Mouse (Mus musculus) intestine, embryonic 16.5 days (tissue): ENCODE data around the gene Sgpp2. TPM values are rescaled to one million over a fixed set of nuclear protein-coding genes. Genes with fewer than 3 reads are reported as not detected.

ENCODE experiments used
- ATAC-seq: fragments of 200-750 bp; cut with Nextera tagmentation; 2 replicates; pipeline ENCODE4 v1.8.0; 2017; ENCODE audit warnings: moderate TSS enrichment, moderate library complexity
- H3K27ac ChIP-seq: fragments of 300-500 bp; sonication (generic); 2 replicates; pipeline ENCODE4 v1.5.1; 2014; ENCODE audit warnings: mild to moderate bottlenecking, low read length
- H3K27me3 ChIP-seq: fragments of 300-500 bp; sonication (generic); replicated peaks from 2 replicates; pipeline ENCODE4 v1.6.1; 2014; ENCODE audit warnings: low read length, control low read depth, mixed read lengths; ENCODE audit not compliant: control insufficient read depth, insufficient read depth
- H3K36me3 ChIP-seq: fragments of 300-500 bp; sonication (generic); 2 replicates; pipeline ENCODE4 v1.6.1; 2014; ENCODE audit warnings: low read length, control low read depth; ENCODE audit not compliant: control insufficient read depth, insufficient read depth
- H3K4me1 ChIP-seq: fragments of 300-500 bp; sonication (generic); 2 replicates; pipeline ENCODE4 v1.6.1; 2014; ENCODE audit warnings: low read length, control low read depth, mixed read lengths; ENCODE audit not compliant: control insufficient read depth, insufficient read depth
- H3K4me2 ChIP-seq: fragments of 300-500 bp; sonication (generic); 2 replicates; pipeline ENCODE4 v1.6.1; 2014; ENCODE audit warnings: low read depth, low read length, control low read depth
- H3K4me3 ChIP-seq: fragments of 300-500 bp; sonication (generic); 2 replicates; pipeline ENCODE4 v1.5.1; 2014; ENCODE audit warnings: mild to moderate bottlenecking, low read length
- H3K9ac ChIP-seq: fragments of 300-500 bp; sonication (generic); 2 replicates; pipeline ENCODE4 v1.6.1; 2014; ENCODE audit warnings: low read depth, low read length
- H3K9me3 ChIP-seq: fragments of 300-500 bp; sonication (generic); 2 replicates; pipeline ENCODE4 v1.6.1; 2016; ENCODE audit warnings: low read length, control low read depth; ENCODE audit not compliant: control insufficient read depth
- WGBS: fragments of 180-500 bp; shearing (Covaris S2); extraction: QIAGEN DNeasy Blood & Tissue Kit; methylation state at CpG from one replicate; pipeline ENCODE4 v1.1.7; 2014; 5-methylcytosine and 5-hydroxymethylcytosine counted together
- polyA plus RNA-seq: library from polyadenylated mRNA; unstranded; fragments of >200 nt; fragmentation: Nextera tagmentation; extraction: Ambion mirVana; gene quantifications from 2 replicates; pipeline ENCODE4 v1.2.1, GENCODE M21; 2015

Sgpp2 gene
- polyA plus RNA-seq, 1 experiment from 2014 or later = 46.4 TPM

DNA sequence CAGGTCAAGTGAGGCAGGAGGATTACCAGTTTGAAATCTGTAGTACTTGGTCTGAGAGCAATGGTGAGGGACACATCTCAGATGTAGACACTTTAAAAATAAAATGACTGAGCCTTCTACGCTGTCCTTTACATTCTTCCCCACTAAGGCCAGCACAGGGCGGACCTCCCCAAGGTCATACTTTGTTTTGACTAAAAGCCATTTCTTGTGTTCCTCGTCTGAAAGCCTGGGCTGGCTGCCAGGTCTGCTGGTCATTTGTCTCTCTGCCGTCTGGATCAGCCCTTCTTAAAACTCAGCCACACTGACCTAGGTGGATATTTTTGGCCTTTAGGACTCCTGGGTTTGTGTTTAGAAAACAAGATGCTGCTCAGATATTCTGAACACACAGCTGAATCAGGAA lies 45.0 kb downstream of the Sgpp2 start:
- H3K4me1 ChIP-seq = peaks cover 13% of the 10 kb centered on the region
- WGBS = 28% methylated on average over 4 of the region's 4 CpGs
- no peaks in the 10 kb centered on the region for H3K36me3 ChIP-seq
- ATAC-seq = 0 out of 2 replicates have a peak, but pooled peaks have one; percentile 14
- no peaks in the 10 kb centered on the region for H3K9me3 ChIP-seq
- H3K4me3 ChIP-seq = no peak overlapping the region
- no peaks in the 10 kb centered on the region for H3K27me3 ChIP-seq
- H3K9ac ChIP-seq = no peak overlapping the region
- H3K27ac ChIP-seq = no peak overlapping the region
- H3K4me2 ChIP-seq = no peak overlapping the region

DNA sequence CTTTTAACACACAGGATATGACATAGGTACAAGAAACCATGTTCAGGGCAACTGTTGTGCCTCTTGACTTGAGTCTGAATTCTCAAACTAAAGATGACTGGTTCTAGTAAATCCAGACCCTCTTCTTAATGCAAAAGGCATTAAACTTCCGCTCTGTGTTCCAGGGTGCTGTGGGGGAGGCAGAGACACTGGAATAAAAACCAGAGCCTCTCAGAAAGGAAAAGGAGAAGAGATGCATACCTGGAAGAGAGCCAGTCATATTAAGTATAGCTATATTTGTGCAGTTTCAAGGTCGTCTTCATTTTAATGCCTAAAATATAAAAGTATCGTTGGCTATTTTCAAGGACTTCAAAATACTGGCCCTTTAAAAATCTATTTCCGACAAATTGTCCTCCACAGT lies 47.3 kb downstream of the Sgpp2 start:
- 51% methylated on average over 4 of the region's 4 CpGs for WGBS
- no peak overlapping the region for H3K9ac ChIP-seq

DNA sequence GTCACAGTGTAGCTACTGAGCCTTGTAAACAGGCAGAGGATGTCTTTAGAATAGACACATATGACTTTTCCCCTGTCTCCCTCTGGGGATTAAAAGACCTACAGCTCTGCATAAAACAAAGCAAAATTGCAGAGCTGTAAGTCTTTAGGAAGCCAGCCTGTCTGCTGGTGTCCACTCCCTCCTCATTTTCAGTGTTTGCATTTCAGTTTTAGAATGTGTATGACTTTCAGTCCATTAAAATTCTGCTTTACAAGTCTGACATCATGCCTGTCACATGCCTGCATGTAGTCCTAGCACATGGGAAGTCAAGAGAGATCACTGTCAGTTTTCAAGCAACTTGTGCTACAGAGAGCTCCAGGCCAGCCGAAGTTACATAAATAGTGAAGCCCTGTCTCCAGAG lies 47.7 kb downstream of the Sgpp2 start:
- Histone ChIP-seq H3K9me3 (no peaks in the 10 kb centered on the region), H3K4me2 (no peak overlapping the region), H3K4me1 (peaks cover 9% of the 10 kb centered on the region), H3K4me3 (no peak overlapping the region), H3K36me3 (no peaks in the 10 kb centered on the region), H3K27me3 (no peaks in the 10 kb centered on the region), H3K9ac (no peak overlapping the region), H3K27ac (no peak overlapping the region)
- ATAC-seq = no peak
- 72% methylated on average over 1 of the region's 1 CpGs for WGBS

More for the DNA sequence above, 47.3 kb downstream of the Sgpp2 start:
- ATAC-seq = no peak
- H3K27me3 ChIP-seq = no peaks in the 10 kb centered on the region
- no peaks in the 10 kb centered on the region for H3K9me3 ChIP-seq
- H3K4me2 ChIP-seq = no peak overlapping the region
- H3K4me3 ChIP-seq = no peak overlapping the region
- no peaks in the 10 kb centered on the region for H3K36me3 ChIP-seq
- H3K27ac ChIP-seq = no peak overlapping the region
- H3K4me1 ChIP-seq = peaks cover 13% of the 10 kb centered on the region

GRCm38 (mm10) chr1:78363965-78364889 lies 54.1 kb downstream of the Sgpp2 start:
- Histone ChIP-seq H3K36me3 (no peaks in the 10 kb centered on the region), H3K9me3 (no peaks in the 10 kb centered on the region), H3K4me1 (0 out of 2 replicates have a peak, but pooled peaks cover 4% of the 10 kb centered on the region), H3K27ac (no peak overlapping the region), H3K4me2 (no peak overlapping the region), H3K9ac (no peak overlapping the region), H3K4me3 (no peak overlapping the region), H3K27me3 (no peaks in the 10 kb centered on the region)
- 51% methylated on average over 13 of the region's 13 CpGs for WGBS
- peak; percentile 57 for ATAC-seq

- Histone ChIP-seq H3K9me3 (no peaks in the 10 kb centered on the region), H3K27ac (no peak overlapping the region), H3K4me3 (no peak overlapping the region), H3K27me3 (no peaks in the 10 kb centered on the region), H3K4me2 (no peak overlapping the region), H3K4me1 (peaks cover 9% of the 10 kb centered on the region; the same call in 1 of the 2 replicates), H3K9ac (no peak overlapping the region), H3K36me3 (no peaks in the 10 kb centered on the region)
- ATAC-seq = no peak
- WGBS = 73% methylated on average over 5 of the region's 5 CpGs
Observed at GRCm38 (mm10) chr1:78367806-78368205, 57.7 kb downstream of the Sgpp2 start.

DNA sequence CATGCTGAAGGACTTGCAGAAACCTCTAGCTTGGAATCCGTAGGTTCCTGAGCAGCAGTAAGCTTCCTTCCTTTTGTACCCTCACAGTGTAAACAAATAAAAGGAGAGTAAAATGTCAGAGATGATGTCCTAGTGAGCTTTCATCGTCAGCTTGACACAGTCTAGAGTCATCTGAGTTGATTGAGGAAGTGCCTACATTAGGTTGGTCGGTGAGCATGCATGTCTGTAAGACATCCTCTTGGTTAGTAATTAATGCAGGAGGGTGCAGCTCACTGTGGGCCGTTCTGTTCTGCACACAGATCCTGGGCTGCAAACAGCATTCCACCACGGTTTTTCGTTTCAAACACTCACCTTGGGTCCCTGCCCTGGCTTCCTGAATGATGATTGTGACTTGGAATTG lies 60.0 kb downstream of the Sgpp2 start:
- peak; percentile 66; the same call in 1 of the 2 replicates for ATAC-seq
- Histone ChIP-seq H3K4me3 (no peak overlapping the region), H3K27me3 (no peaks in the 10 kb centered on the region), H3K9me3 (no peaks in the 10 kb centered on the region), H3K27ac (no peak overlapping the region), H3K4me1 (peaks cover 9% of the 10 kb centered on the region; the same call in 1 of the 2 replicates), H3K9ac (no peak overlapping the region), H3K4me2 (no peak overlapping the region), H3K36me3 (no peaks in the 10 kb centered on the region)
- 25% methylated on average over 6 of the region's 6 CpGs for WGBS

DNA sequence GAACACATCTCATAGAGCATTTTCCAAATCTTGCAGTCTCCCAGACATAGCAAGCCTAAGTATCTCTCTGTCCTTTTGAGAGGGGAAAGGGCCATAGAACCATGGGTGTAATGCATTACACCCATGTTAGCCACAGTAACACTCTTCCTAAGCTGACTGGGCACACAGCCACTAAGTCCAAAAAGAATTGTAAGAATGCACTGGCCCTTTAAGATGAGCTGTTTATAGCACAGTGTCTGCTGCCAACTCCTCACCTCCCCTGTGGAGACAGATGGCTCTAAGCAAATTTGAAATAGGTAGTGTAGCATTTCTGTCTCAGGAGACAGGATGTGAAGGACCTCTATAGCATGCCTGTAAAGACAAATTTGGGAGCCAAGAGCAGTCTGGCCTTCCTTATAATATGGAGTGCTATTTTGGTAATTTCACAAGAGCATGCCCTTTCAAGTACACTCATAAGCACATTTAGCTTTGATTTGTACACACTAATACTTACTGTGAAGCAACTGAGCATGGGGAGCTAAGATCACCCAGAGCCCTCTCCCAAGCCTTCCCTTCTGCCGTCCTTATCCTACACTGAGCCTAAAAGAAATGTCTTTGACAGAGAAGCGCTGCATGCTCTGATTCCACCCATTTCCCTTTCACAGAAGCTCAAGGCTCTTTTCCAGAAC lies 61.6 kb downstream of the Sgpp2 start:
- Histone ChIP-seq H3K27me3 (no peaks in the 10 kb centered on the region), H3K9ac (no peak overlapping the region), H3K27ac (no peak overlapping the region), H3K36me3 (no peaks in the 10 kb centered on the region), H3K4me1 (peaks cover 9% of the 10 kb centered on the region; the same call in 1 of the 2 replicates), H3K4me2 (no peak overlapping the region), H3K4me3 (no peak overlapping the region), H3K9me3 (no peaks in the 10 kb centered on the region)
- 76% methylated on average over 2 of the region's 2 CpGs for WGBS
- ATAC-seq = no peak

DNA sequence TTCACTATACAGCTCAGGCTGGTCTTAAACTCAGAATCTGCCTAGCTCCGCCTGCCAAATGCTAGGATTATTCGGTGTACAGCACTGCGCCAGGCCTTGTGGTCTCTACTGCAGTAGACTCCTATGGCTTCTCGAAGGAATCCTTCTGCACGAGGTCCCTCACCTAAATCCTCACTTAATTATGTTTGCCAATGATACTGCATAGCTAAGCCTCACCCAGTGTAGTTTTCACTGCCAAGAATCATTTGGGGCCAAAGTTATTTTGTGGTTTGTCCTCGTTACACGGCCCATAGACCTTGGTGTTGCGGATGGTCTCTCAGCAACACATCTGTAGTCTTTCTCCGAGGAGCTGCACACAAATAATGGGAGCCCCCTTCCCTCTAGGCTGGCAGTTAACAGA lies 62.2 kb downstream of the Sgpp2 start:
- ATAC-seq = no peak
- H3K27me3 ChIP-seq = no peaks in the 10 kb centered on the region
- H3K4me3 ChIP-seq = no peak overlapping the region
- no peak overlapping the region for H3K27ac ChIP-seq
- peaks cover 8% of the 10 kb centered on the region; the same call in 1 of the 2 replicates for H3K4me1 ChIP-seq
- no peaks in the 10 kb centered on the region for H3K36me3 ChIP-seq
- no peaks in the 10 kb centered on the region for H3K9me3 ChIP-seq
- 87% methylated on average over 9 of the region's 9 CpGs for WGBS
- H3K4me2 ChIP-seq = no peak overlapping the region
- H3K9ac ChIP-seq = no peak overlapping the region

- no peak overlapping the region for H3K4me3 ChIP-seq
- H3K27ac ChIP-seq = no peak overlapping the region
- no peak overlapping the region for H3K9ac ChIP-seq
- 93% methylated on average over 5 of the region's 5 CpGs for WGBS
- no peaks in the 10 kb centered on the region for H3K36me3 ChIP-seq
- no peak for ATAC-seq
- H3K4me2 ChIP-seq = no peak overlapping the region
- H3K27me3 ChIP-seq = no peaks in the 10 kb centered on the region
- H3K9me3 ChIP-seq = no peaks in the 10 kb centered on the region
- H3K4me1 ChIP-seq = peaks cover 5% of the 10 kb centered on the region; the same call in 1 of the 2 replicates
Observed at GRCm38 (mm10) chr1:78373836-78374235, 63.7 kb downstream of the Sgpp2 start.
